Mouse (Mus musculus) CH12.LX (cell line): Measurements from ENCODE around the gene Odf3l2.

Experiments used
- CTCF ChIP-seq, 2 experiments: IDR thresholded peaks in 1 of 2; conservative IDR thresholded peaks in 1 of 2; 2 replicates each; pipeline ENCODE4 v1.5.1; 2011 to 2012; ENCODE audit warnings: low read depth in 2 of 2, low read length in 2 of 2, improper control_type of control experiment in 1 of 2, inconsistent platforms in 1 of 2, mild to moderate bottlenecking in 1 of 2, moderate library complexity in 1 of 2
- EP300 ChIP-seq: IDR thresholded peaks from 2 replicates; pipeline ENCODE4 v1.6.1; 2011; ENCODE audit warnings: low read length, improper control_type of control experiment
- KAT2A ChIP-seq: IDR thresholded peaks from 2 replicates; pipeline ENCODE4 v1.6.1; 2012; ENCODE audit warnings: low read length, improper control_type of control experiment, inconsistent platforms; ENCODE audit not compliant: insufficient replicate concordance
- MAX ChIP-seq: IDR thresholded peaks from 2 replicates; pipeline ENCODE4 v1.6.1; 2011; ENCODE audit warnings: low read length, improper control_type of control experiment
- MAZ ChIP-seq: IDR thresholded peaks from 2 replicates; pipeline ENCODE4 v1.6.1; 2012; ENCODE audit warnings: low read depth, mild to moderate bottlenecking, inconsistent platforms, low read length, improper control_type of control experiment, moderate library complexity
- USF2 ChIP-seq: conservative IDR thresholded peaks from 2 replicates; pipeline ENCODE4 v1.6.1; 2011; ENCODE audit warnings: low read depth, low read length, improper control_type of control experiment
- ZC3H11A ChIP-seq: IDR thresholded peaks from 2 replicates; pipeline ENCODE4 v1.6.1; 2012; ENCODE audit warnings: low read depth, mild to moderate bottlenecking, inconsistent platforms, low read length, improper control_type of control experiment
- ZKSCAN1 ChIP-seq: IDR thresholded peaks from 2 replicates; pipeline ENCODE4 v1.6.1; 2012; ENCODE audit warnings: low read depth, inconsistent platforms, low read length, improper control_type of control experiment, borderline replicate concordance

DNA sequence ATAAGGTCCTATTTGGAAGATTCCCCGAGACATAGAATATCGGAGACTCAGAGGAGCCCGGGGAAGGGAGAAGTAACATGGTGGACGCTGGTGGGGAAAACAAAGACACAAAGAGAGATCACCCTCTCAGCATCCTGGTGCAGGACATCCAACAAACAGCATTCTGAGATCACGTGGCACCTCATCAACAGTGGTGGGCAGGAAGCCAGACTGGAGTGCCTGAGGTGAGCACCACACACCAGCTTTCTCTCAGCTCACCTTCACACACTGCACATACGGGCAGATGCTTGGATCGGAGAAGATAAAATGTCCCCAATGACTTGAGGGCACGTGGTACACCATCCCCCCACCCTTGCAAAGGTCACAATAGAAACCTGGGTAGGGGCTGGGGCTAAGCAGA is 9.3 kb downstream of the Odf3l2 start:
- TF ChIP-seq KAT2A = no peak
- no peak for TF ChIP-seq ZKSCAN1
- no peak for TF ChIP-seq EP300
- no peak for TF ChIP-seq MAZ
- TF ChIP-seq CTCF (conservative IDR thresholded peaks at IDR 0.05 in 1 of 2, IDR thresholded peaks at IDR 0.05 in 1 of 2; ENCODE audit: low read depth in 2 of 2, low read length in 2 of 2) = no peak
- TF ChIP-seq ZC3H11A = no peak
- no peak for TF ChIP-seq MAX
- TF ChIP-seq USF2 = no peak
